Mouse (Mus musculus) thymus, postnatal 10 days (tissue): ENCODE measurements around the gene Mroh3.

ENCODE experiments used
- DNase-seq, 2 experiments: peaks; one replicate each; pipeline ENCODE4 v3.0.0; 2021; ENCODE audit warnings: low spot score in 2 of 2

The Mroh3 gene

GRCm38 (mm10) chr1:136156951-136157350, 55.7 kb downstream of the Mroh3 start:
- no peak for DNase-seq

- no peak for DNase-seq
These were observed 56.3 kb downstream of the Mroh3 start for GRCm38 (mm10) chr1:136156304-136156703.

- DNase-seq, result no peak
These were observed 61.3 kb downstream of the Mroh3 start for GRCm38 (mm10) chr1:136151371-136151770.

- no peak for DNase-seq
These were observed 62.9 kb downstream of the Mroh3 start for GRCm38 (mm10) chr1:136149702-136150101.

GRCm38 (mm10) chr1:136143514-136143913, 69.1 kb downstream of the Mroh3 start:
- DNase-seq, result no peak

GRCm38 (mm10) chr1:136142336-136142735, 70.3 kb downstream of the Mroh3 start:
- DNase-seq, result no peak

- DNase-seq, result no peak
These were observed 71.3 kb downstream of the Mroh3 start for GRCm38 (mm10) chr1:136141176-136141950.

- peak; percentile 74 to 79 for DNase-seq
These were observed 72.5 kb downstream of the Mroh3 start for GRCm38 (mm10) chr1:136139990-136140640.

- no peak for DNase-seq
These were observed 74.3 kb downstream of the Mroh3 start for GRCm38 (mm10) chr1:136138191-136138830.

GRCm38 (mm10) chr1:136137575-136137974, 75.1 kb downstream of the Mroh3 start:
- peak; percentile 34 to 55 for DNase-seq

GRCm38 (mm10) chr1:136137071-136137531, 75.5 kb downstream of the Mroh3 start:
- no peak for DNase-seq

GRCm38 (mm10) chr1:136136547-136136946, 76.1 kb downstream of the Mroh3 start:
- DNase-seq, result no peak

- DNase-seq, result peak in 1 of 2 experiments; percentile 27
These were observed 76.7 kb downstream of the Mroh3 start for GRCm38 (mm10) chr1:136135777-136136444.

- peak; percentile 82 to 88 for DNase-seq
These were observed 77.6 kb downstream of the Mroh3 start for GRCm38 (mm10) chr1:136135046-136135445.

GRCm38 (mm10) chr1:136134547-136134946, 78.1 kb downstream of the Mroh3 start:
- peak; percentile 35 to 36 for DNase-seq

GRCm38 (mm10) chr1:136133570-136134240, 78.9 kb downstream of the Mroh3 start:
- peak in 1 of 2 experiments; percentile 20 for DNase-seq

- peak; percentile 82 to 85 for DNase-seq
These were observed 80.0 kb downstream of the Mroh3 start for GRCm38 (mm10) chr1:136132386-136133201.
